Mouse (Mus musculus) heart, postnatal 0 days (tissue): ENCODE data around the gene Gjb1. TPM values are rescaled to one million over a fixed set of nuclear protein-coding genes. Genes with fewer than 3 reads are reported as not detected.

Source experiments
- ATAC-seq: fragments of 200-750 bp; cut with Nextera tagmentation; 2 replicates; pipeline ENCODE4 v1.8.0; 2017; ENCODE audit warnings: low read depth, moderate number of reproducible peaks, moderate library complexity; ENCODE audit not compliant: insufficient read depth
- DNase-seq: peaks from one replicate; pipeline ENCODE4 v3.0.0-alpha.2; 2016; ENCODE audit warnings: low spot score
- H3K27ac ChIP-seq: fragments of 300-500 bp; sonication (generic); 2 replicates; pipeline ENCODE4 v1.5.1; 2014; ENCODE audit warnings: low read depth, mild to moderate bottlenecking
- H3K27me3 ChIP-seq: fragments of 300-500 bp; sonication (generic); 2 replicates; pipeline ENCODE4 v1.6.1; 2014; ENCODE audit warnings: low read length, mixed read lengths; ENCODE audit not compliant: control insufficient read depth, insufficient read depth
- H3K36me3 ChIP-seq: fragments of 300-500 bp; sonication (generic); replicated peaks from 2 replicates; pipeline ENCODE4 v1.6.1; 2014; ENCODE audit warnings: low read length, mixed read lengths; ENCODE audit not compliant: control insufficient read depth, insufficient read depth
- H3K4me1 ChIP-seq: fragments of 300-500 bp; sonication (generic); 2 replicates; pipeline ENCODE4 v1.6.1; 2014; ENCODE audit warnings: antibody characterized with exemption; ENCODE audit not compliant: control insufficient read depth, insufficient read depth
- H3K4me2 ChIP-seq: fragments of 300-500 bp; sonication (generic); 2 replicates; pipeline ENCODE4 v1.6.1; 2014; ENCODE audit warnings: low read depth, mild to moderate bottlenecking, low read length, moderate library complexity
- H3K4me3 ChIP-seq: fragments of 300-500 bp; sonication (generic); 2 replicates; pipeline ENCODE4 v1.5.1; 2014; ENCODE audit warnings: low read depth, low read length
- H3K9ac ChIP-seq: fragments of 300-500 bp; sonication (generic); replicated peaks from 2 replicates; pipeline ENCODE4 v1.6.1; 2014; ENCODE audit warnings: low read depth, low read length, mixed read lengths
- H3K9me3 ChIP-seq: fragments of 300-500 bp; sonication (generic); replicated peaks from 2 replicates; pipeline ENCODE4 v1.6.1; 2016; ENCODE audit warnings: low read length; ENCODE audit not compliant: control insufficient read depth
- CTCF ChIP-seq: IDR thresholded peaks from 2 replicates; pipeline ENCODE4 v1.5.1; 2016; ENCODE audit warnings: antibody characterized with exemption, control low read depth, low read depth
- EP300 ChIP-seq: IDR thresholded peaks from 2 replicates; pipeline ENCODE4 v1.6.1; 2016; ENCODE audit warnings: antibody characterized with exemption, low read depth
- WGBS: fragments of 180-500 bp; shearing (Covaris S2); extraction: QIAGEN DNeasy Blood & Tissue Kit; methylation state at CpG from one replicate; pipeline ENCODE4 v1.1.7; 2014; 5-methylcytosine and 5-hydroxymethylcytosine counted together
- polyA plus RNA-seq: library from polyadenylated mRNA; unstranded; fragments of >200 nt; fragmentation: Nextera tagmentation; extraction: Ambion mirVana; gene quantifications from 2 replicates; pipeline ENCODE4 v1.2.1, GENCODE M21; 2015
- total RNA-seq: library from RNA; depleted of rRNA; stranded (reverse); fragments of >200 nt; gene quantifications from 2 replicates; pipeline ENCODE4 v1.2.3, GENCODE M21; 2014; ENCODE audit warnings: low replicate concordance; rRNA removed

Gjb1 gene
- total and polyA plus RNA-seq, 2 experiments from 2014 or later, result not detected

DNA sequence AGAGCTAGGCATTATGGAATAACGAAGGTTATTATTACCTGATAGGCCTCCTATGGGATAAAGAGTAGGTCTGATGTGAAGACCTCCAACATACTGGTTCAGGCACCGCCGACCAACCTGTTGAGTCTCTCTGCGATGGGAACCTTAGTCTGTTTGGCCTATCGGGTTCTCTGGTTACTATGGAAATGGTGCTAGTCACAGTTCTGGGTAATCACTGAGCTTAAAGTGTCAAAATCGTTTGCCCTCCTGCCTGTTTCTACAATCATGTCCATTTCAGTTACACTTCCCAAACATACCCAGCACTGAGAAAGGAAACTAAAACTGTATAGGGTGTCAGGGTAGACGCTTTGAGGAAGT is 52.6 kb downstream of the Gjb1 start:
- DNase-seq, result no peak

DNA sequence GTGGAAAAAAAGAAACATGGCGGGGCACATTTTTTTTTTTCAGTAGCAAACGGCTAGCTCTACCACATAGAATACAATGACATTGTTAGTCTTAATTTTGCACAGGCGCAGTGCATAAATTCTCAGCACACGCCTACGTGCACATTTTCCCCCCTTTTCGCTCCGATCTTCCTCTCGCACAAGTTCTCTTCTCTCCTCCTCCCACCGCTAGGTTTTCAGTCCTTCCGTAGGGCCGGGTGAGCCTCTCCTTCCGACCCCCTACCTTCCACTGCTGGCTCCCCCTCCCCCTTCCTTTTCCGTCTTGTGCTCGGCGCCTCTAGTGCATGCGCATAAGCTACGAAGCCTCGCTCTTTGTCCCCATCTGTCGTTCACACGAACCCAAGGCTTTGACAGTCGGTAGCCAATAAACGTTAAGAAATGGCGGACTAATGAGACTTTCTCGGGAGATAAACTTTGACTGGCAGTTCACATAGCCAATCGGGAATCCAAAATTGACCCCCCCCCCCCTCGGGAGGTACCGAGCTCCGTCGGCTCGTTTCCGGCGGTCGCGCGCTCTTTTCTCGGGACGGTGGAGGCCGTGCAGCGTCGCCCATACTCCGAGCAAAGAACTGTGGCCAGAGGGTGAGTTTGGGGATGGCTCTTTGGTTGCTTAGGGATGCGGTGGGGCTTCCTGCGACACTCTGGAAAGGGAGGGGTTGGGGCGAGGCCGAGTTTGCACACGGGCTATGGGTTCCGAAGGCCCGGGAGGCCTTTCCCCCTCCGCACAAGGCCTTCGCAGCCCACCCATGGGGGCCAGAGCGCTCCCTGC is 53.2 kb downstream of the Gjb1 start, which contains the start of gene Nono:
Gene Nono, plus strand, starts transcription at position 177 of the 808 bp plus-strand sequence.
- no peaks in the 10 kb centered on the region for H3K27me3 ChIP-seq
- 20% methylated on average over 51 of the region's 51 CpGs for WGBS
- peak within 1 kb of the TSS; percentile 84 for H3K9ac ChIP-seq
- H3K4me2 ChIP-seq, result peak within 1 kb of the TSS; percentile 65
- peak within 1 kb of the TSS; percentile 72 for H3K4me3 ChIP-seq
- TF ChIP-seq CTCF (peak; percentile 24; the same call in 1 of the 2 replicates), EP300 (no peak)
- ATAC-seq, result peak; percentile 95
- H3K9me3 ChIP-seq, result no peaks in the 10 kb centered on the region
- peak; percentile 95 for DNase-seq
- H3K4me1 ChIP-seq, result no peaks in the 10 kb centered on the region
- peak within 1 kb of the TSS; percentile 96 for H3K27ac ChIP-seq
- H3K36me3 ChIP-seq, result no peaks in the 10 kb centered on the region

More for the DNA sequence above, 52.6 kb downstream of the Gjb1 start:
- Histone ChIP-seq H3K27me3 (no peaks in the 10 kb centered on the region), H3K4me3 (peak overlapping the region; percentile 72), H3K27ac (peak overlapping the region; percentile 93), H3K4me2 (peak overlapping the region; percentile 45), H3K9ac (0 out of 2 replicates have a peak overlapping the region, but pooled peaks have one; percentile 16), H3K9me3 (no peaks in the 10 kb centered on the region), H3K36me3 (no peaks in the 10 kb centered on the region), H3K4me1 (no peaks in the 10 kb centered on the region)
- TF ChIP-seq CTCF (no peak), EP300 (no peak)
- no peak for ATAC-seq
- 30% methylated on average over 7 of the region's 7 CpGs for WGBS

DNA sequence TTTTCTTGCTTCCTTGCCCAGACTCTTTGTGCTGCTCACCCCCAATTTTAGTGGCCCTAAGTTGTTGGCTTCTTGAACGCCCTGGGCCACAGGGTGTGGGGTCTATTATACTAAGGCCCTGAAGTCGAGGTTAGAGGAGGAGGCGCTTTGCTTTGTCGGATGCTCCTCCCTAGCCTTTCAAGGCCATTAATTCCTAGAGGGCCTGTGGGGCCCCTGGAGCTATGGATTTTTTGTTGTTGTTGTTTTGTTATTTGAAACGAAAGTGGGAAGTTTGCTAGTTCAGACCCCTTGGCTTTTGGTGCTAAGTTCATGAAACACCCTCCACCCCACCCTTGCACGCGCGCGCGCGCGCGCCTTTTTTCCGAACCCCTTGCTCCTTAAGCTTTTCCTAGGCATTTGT is 53.8 kb downstream of the Gjb1 start:
- WGBS, result 22% methylated on average over 14 of the region's 14 CpGs
- Histone ChIP-seq H3K9me3 (no peaks in the 10 kb centered on the region), H3K4me2 (peak overlapping the region; percentile 65), H3K4me3 (peak overlapping the region; percentile 72), H3K27me3 (no peaks in the 10 kb centered on the region), H3K36me3 (no peaks in the 10 kb centered on the region), H3K4me1 (no peaks in the 10 kb centered on the region), H3K9ac (peak overlapping the region; percentile 84), H3K27ac (peak overlapping the region; percentile 96)
- peak; percentile 39; the same call in 1 of the 2 replicates for ATAC-seq
- no peak for TF ChIP-seq CTCF
- no peak for DNase-seq

Other genes starting within 250 kb of the Gjb1 start
- gene Snx12, start 153.8 kb upstream of the Gjb1 start, total RNA-seq, result 28.4 and 33.9 TPM in 2 replicates
- gene Snx12, start 153.8 kb upstream of the Gjb1 start, polyA plus RNA-seq, result 27.4 and 27.7 TPM in 2 replicates
- 24.2 and 34.3 TPM in 2 replicates for gene Foxo4, start 121.8 kb upstream of the Gjb1 start, total RNA-seq
- 1.6 and 1.7 TPM in 2 replicates for gene Foxo4, start 121.8 kb upstream of the Gjb1 start, polyA plus RNA-seq
- not detected in 2 replicates for gene Gm614, start 112.4 kb upstream of the Gjb1 start, total RNA-seq
- 0.16 TPM in 1 of 2 replicates, not detected in the other for gene Gm614, start 112.4 kb upstream of the Gjb1 start, polyA plus RNA-seq
- 7.8 and 12.4 TPM in 2 replicates for gene Il2rg, start 108.1 kb upstream of the Gjb1 start, total RNA-seq
- gene Il2rg, start 108.1 kb upstream of the Gjb1 start, polyA plus RNA-seq, result 17.2 and 21.9 TPM in 2 replicates
- not detected in 2 replicates for gene Gm20489, start 107.4 kb upstream of the Gjb1 start, total RNA-seq
- not detected in 2 replicates for gene Gm20489, start 107.4 kb upstream of the Gjb1 start, polyA plus RNA-seq
- gene Med12, start 102.3 kb upstream of the Gjb1 start, total RNA-seq, result 47.2 and 52.3 TPM in 2 replicates
- gene Med12, start 102.3 kb upstream of the Gjb1 start, polyA plus RNA-seq, result 12.8 and 14.1 TPM in 2 replicates
- gene Nlgn3, start 77.2 kb upstream of the Gjb1 start, total RNA-seq, result 0.34 and 0.54 TPM in 2 replicates
- gene Nlgn3, start 77.2 kb upstream of the Gjb1 start, polyA plus RNA-seq, result 0.65 and 0.67 TPM in 2 replicates
- 38.9 and 41.6 TPM in 2 replicates for gene Zmym3, start 44.5 kb downstream of the Gjb1 start, total RNA-seq
- 12.2 and 14.2 TPM in 2 replicates for gene Zmym3, start 44.5 kb downstream of the Gjb1 start, polyA plus RNA-seq
- 163 and 242 TPM in 2 replicates for gene Nono, start 52.9 kb downstream of the Gjb1 start, total RNA-seq
- gene Nono, start 52.9 kb downstream of the Gjb1 start, polyA plus RNA-seq, result 120 and 121 TPM in 2 replicates
- 170 and 178 TPM in 2 replicates for gene Itgb1bp2, start 72.7 kb downstream of the Gjb1 start, total RNA-seq
- gene Itgb1bp2, start 72.7 kb downstream of the Gjb1 start, polyA plus RNA-seq, result 192 and 194 TPM in 2 replicates
- gene Taf1, start 156.4 kb downstream of the Gjb1 start, total RNA-seq, result 4.3 and 6.7 TPM in 2 replicates
- gene Taf1, start 156.4 kb downstream of the Gjb1 start, polyA plus RNA-seq, result 3.7 TPM in 2 replicates